Mouse (Mus musculus): ENCODE data around the gene Sass6. TPM values are rescaled to one million over a fixed set of nuclear protein-coding genes. Genes with fewer than 3 reads are reported as not detected.

Gene Sass6
- polyA plus RNA-seq, 1 experiment from 2014 or later: 18.5 TPM

DNA sequence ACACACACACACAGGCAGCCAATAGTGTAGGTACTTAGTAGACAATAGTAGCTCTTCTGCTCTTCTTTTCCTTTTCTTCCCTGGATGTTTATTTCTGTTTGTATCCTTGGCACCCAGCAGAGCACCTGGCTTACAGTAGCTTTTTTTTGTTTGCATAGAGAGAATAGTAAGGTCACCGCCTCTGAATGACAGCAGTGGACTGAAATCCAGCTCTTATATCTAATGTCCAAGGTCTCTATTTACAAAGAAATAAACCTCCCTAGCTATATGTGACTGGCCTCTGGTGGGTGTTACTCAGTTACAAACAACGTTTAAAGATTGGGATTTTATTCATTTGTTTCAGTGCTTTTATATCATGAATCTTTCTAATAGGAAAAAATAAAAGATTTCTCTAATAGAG is 4.9 kb downstream of the Sass6 start:
- Histone ChIP-seq H3K4me3 (replicated peaks) (no peak overlapping the region), H3K27ac (replicated peaks) (no peak overlapping the region), H3K9ac (no peak overlapping the region), H3K9me3 (replicated peaks) (no peaks in the 10 kb centered on the region), H3K4me1 (replicated peaks) (peaks cover 22% of the 10 kb centered on the region), H3K36me3 (replicated peaks) (peaks cover 31% of the 10 kb centered on the region), H3K4me2 (no peak overlapping the region), H3K27me3 (no peaks in the 10 kb centered on the region)
- 75% methylated on average over 2 of the region's 2 CpGs for WGBS (ENCODE audit: insufficient replicate concordance)
- no peak for ATAC-seq (ENCODE audit: insufficient read depth)

DNA sequence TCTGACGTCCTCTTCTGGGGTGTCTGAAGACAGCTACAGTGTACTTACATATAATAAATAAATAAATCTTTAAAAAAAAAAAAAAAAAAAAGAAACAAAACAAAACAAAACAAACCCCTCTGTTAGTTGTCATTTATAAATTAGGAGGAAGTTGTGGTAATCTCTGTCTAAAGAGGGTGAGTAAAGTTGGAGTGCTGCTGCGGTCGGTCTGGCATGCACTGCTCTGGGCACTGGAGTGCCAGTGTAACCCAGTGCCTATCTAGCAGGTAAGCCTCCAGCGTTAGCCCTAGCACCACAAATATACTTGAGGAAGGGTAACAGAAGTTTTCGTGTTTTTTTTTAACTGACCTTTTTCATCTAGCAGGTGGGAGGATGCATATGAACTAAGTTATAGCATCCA is 6.2 kb downstream of the Sass6 start:
- H3K9me3 ChIP-seq (replicated peaks): no peaks in the 10 kb centered on the region
- 63% methylated on average over 5 of the region's 5 CpGs for WGBS (ENCODE audit: insufficient replicate concordance)
- no peak overlapping the region for H3K9ac ChIP-seq
- peaks cover 38% of the 10 kb centered on the region for H3K36me3 ChIP-seq (replicated peaks)
- no peak overlapping the region for H3K4me2 ChIP-seq
- no peak overlapping the region for H3K4me3 ChIP-seq (replicated peaks)
- H3K27ac ChIP-seq (replicated peaks): no peak overlapping the region
- H3K27me3 ChIP-seq: no peaks in the 10 kb centered on the region
- no peak for ATAC-seq (ENCODE audit: insufficient read depth)
- H3K4me1 ChIP-seq (replicated peaks): peaks cover 20% of the 10 kb centered on the region

DNA sequence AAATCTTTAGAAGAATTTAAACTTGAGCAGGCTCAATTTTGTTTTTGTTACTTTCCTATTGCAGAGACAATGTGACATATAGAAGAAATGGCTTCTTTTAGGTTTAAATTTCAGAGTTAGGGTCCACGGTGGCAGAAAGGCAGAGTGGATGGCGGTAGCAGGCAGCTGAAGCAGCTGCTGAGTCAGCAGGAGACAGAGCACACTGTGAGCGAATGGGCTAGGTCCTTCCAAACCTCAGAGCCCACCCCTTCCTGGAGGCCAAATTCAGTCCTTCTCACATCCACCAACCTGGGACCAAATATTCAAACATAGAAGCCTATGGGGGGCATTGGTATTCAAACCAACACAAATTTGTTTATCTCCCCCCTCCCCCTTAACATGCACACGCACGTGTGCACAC is 7.0 kb downstream of the Sass6 start:
- Histone ChIP-seq H3K4me1 (replicated peaks) (peaks cover 13% of the 10 kb centered on the region; the same call in 1 of the 2 replicates), H3K27ac (replicated peaks) (no peak overlapping the region), H3K4me3 (replicated peaks) (no peak overlapping the region), H3K9me3 (replicated peaks) (no peaks in the 10 kb centered on the region), H3K9ac (no peak overlapping the region), H3K36me3 (replicated peaks) (peaks cover 44% of the 10 kb centered on the region), H3K27me3 (no peaks in the 10 kb centered on the region), H3K4me2 (no peak overlapping the region)
- 85% methylated on average over 5 of the region's 5 CpGs for WGBS (ENCODE audit: insufficient replicate concordance)
- ATAC-seq (ENCODE audit: insufficient read depth): no peak

DNA sequence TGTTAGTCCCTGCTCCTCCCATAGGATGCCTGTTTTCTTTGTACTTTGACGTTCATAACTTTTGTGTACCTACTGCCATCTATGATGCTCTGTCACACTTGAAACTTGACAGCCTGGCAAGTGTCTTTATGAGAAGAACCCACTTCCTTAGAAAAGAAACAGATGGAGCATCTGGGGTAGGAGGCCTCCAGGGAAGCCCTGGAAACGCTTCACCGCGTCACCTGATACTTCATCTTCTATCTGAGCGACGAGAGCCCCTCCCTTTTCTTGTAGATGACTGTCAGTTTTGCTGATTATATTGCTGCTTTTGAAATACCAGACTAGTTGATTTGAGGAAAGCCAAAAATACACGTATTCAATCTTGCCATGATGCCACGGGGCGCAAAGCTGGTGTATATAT is 9.8 kb downstream of the Sass6 start:
- ATAC-seq (ENCODE audit: insufficient read depth): no peak
- no peaks in the 10 kb centered on the region for H3K27me3 ChIP-seq
- H3K36me3 ChIP-seq (replicated peaks): peaks cover 65% of the 10 kb centered on the region
- no peak overlapping the region for H3K9ac ChIP-seq
- H3K4me1 ChIP-seq (replicated peaks): no peaks in the 10 kb centered on the region
- H3K4me3 ChIP-seq (replicated peaks): no peak overlapping the region
- no peak overlapping the region for H3K4me2 ChIP-seq
- H3K9me3 ChIP-seq (replicated peaks): no peaks in the 10 kb centered on the region
- WGBS (ENCODE audit: insufficient replicate concordance): 86% methylated on average over 9 of the region's 9 CpGs
- no peak overlapping the region for H3K27ac ChIP-seq (replicated peaks)

DNA sequence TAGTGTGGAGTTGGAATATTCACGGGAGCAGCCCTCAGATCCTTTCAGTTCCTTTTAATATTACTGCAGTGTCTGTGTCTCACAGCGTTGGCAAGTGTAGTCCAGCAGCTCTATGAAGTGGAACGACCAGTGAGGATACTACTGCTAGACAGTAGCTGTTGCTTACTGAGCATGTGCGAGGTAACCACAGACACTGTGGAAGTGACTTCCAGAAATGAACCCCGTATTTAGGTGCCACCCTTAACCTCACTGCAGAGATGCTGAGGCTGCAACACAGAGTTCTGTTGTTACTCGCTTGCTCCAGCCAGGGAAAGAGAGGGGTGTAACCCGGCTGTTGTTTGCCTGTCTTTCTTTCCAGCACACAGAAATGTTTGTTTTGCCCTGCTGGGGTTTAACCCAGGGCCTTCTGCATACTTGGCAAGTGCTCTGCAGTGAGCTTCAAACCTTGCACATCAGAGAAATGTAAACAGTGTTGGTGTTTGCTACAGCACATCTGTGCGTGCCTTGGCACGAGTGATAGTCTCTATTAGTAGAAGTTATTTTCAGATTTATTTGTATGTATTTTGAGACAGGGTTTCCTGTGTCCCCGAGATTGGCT is 19.6 kb downstream of the Sass6 start, which contains the start of gene Trmt13:
Gene Trmt13 (minus strand): TSS at position 293 of the 598 bp plus-strand sequence.
- H3K36me3 ChIP-seq (replicated peaks): peaks cover 74% of the 10 kb centered on the region
- H3K4me1 ChIP-seq (replicated peaks): peaks cover 23% of the 10 kb centered on the region; the same call in 1 of the 2 replicates
- WGBS (ENCODE audit: insufficient replicate concordance): 77% methylated on average over 10 of the region's 10 CpGs
- no peaks in the 10 kb centered on the region for H3K27me3 ChIP-seq
- no peak within 1 kb of the TSS for H3K4me3 ChIP-seq (replicated peaks)
- H3K9ac ChIP-seq: no peak within 1 kb of the TSS
- peak; percentile 66 for ATAC-seq (ENCODE audit: insufficient read depth)
- H3K4me2 ChIP-seq: peak within 1 kb of the TSS; percentile 8; the same call in 1 of the 2 replicates
- no peaks in the 10 kb centered on the region for H3K9me3 ChIP-seq (replicated peaks)
- 0 out of 2 replicates have a peak within 1 kb of the TSS, but pooled peaks have one; percentile 10 for H3K27ac ChIP-seq (replicated peaks)

DNA sequence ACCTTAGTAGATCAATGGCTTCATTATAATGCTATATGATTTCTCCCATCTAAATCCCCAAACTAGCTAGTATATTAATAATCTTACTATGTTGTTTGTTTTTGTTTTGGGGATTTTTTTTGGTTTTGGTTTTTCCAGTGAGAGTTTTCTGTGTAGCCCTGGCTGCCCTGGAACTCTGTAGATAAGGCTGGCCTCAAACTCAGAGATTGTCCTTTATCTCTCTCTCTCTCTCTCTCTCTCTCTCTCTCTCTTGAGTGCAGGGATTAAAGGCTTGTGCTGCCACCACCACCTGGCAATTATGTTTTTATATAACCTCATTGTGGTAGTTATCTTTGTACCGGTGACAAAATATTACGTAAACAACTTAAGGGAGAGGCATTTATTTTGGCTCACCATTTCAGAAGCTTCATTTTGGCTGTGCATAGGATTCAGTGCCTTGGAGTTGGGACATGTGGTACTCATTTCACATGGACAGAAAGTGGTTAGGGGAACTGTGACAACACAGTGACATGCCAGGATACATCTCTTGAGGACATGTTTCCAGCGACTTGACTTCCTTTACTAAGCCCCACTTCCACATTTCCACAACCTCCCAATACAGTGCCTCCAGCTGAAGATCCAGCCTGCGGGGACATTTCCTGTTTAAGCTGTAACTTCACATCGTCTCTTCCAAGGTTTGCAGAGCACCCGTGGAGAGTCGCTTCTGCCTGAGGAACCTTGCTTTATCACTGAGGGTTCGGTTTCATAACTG is 20.7 kb downstream of the Sass6 start:
- Histone ChIP-seq H3K9ac (no peak overlapping the region), H3K27ac (replicated peaks) (0 out of 2 replicates have a peak overlapping the region, but pooled peaks have one; percentile 10), H3K36me3 (replicated peaks) (peaks cover 75% of the 10 kb centered on the region), H3K4me2 (no peak overlapping the region), H3K4me3 (replicated peaks) (no peak overlapping the region), H3K9me3 (replicated peaks) (no peaks in the 10 kb centered on the region), H3K4me1 (replicated peaks) (peaks cover 29% of the 10 kb centered on the region), H3K27me3 (no peaks in the 10 kb centered on the region)
- WGBS (ENCODE audit: insufficient replicate concordance): 63% methylated on average over 8 of the region's 8 CpGs
- no peak for ATAC-seq (ENCODE audit: insufficient read depth)

DNA sequence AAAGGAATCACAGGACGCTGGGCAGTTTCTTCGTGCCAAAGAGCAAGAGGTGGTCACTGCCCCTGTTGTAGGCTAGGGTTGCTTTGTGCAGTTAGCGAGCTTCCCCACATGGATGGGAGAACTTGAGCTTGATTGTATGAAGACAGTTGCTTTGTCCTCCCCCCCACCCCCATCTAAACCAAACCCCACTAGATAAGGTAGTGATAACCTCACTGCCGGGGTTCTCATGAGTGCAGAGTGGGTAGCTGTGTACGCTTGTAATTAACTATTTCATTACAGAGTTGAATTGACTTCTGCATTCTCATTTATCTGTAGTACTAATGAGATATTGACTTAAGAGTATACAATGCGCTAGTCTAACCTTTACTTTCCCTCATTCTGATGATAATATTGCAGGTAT is 24.1 kb downstream of the Sass6 start:
- 50% methylated on average over 6 of the region's 6 CpGs for WGBS (ENCODE audit: insufficient replicate concordance)
- no peaks in the 10 kb centered on the region for H3K9me3 ChIP-seq (replicated peaks)
- peaks cover 34% of the 10 kb centered on the region for H3K4me1 ChIP-seq (replicated peaks)
- H3K27ac ChIP-seq (replicated peaks): no peak overlapping the region
- H3K4me3 ChIP-seq (replicated peaks): no peak overlapping the region
- no peak for ATAC-seq (ENCODE audit: insufficient read depth)
- H3K36me3 ChIP-seq (replicated peaks): peaks cover 81% of the 10 kb centered on the region
- no peaks in the 10 kb centered on the region for H3K27me3 ChIP-seq
- H3K4me2 ChIP-seq: no peak overlapping the region
- H3K9ac ChIP-seq: no peak overlapping the region

DNA sequence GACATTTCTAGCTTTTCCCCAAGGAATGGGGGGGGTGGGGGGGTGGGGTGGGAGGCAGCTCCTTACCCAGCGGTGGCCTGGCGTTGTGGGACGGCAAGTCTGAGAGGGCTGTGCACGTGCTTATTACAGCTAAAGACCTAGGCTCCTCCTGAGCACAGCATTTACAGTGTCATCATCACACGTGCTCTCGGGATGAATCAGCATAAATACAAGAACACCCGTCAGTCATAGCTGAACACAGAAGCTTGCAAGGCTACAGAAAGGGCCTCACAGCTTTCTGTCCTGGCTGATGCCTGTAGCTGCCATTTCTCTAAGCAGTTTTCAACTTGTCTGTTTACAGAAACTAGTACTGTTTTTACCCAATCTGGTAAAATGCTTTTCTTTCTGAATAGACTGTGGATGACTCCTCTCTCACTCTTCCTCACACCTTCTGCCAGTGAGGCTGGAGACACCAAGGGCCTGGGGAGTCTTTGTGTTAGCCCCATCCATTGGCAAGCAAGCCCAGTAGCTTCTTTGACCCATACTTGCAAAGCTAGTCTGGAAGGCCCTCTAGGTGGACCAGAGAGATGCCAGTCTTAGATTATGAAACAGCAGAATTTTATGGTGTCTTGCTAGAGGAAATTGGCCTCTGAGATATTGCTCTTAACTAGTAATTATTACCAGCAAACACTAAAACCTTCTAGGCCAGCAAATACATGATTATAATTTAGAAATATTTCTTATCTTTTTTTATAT is 26.0 kb downstream of the Sass6 start:
- Histone ChIP-seq H3K9me3 (replicated peaks) (no peaks in the 10 kb centered on the region), H3K4me2 (no peak overlapping the region), H3K27ac (replicated peaks) (peak overlapping the region; percentile 12; the same call in 1 of the 2 replicates), H3K4me1 (replicated peaks) (peaks cover 18% of the 10 kb centered on the region), H3K4me3 (replicated peaks) (no peak overlapping the region), H3K27me3 (no peaks in the 10 kb centered on the region), H3K36me3 (replicated peaks) (peaks cover 64% of the 10 kb centered on the region), H3K9ac (no peak overlapping the region)
- WGBS (ENCODE audit: insufficient replicate concordance): 43% methylated on average over 7 of the region's 7 CpGs
- ATAC-seq (ENCODE audit: insufficient read depth): peak; percentile 94

DNA sequence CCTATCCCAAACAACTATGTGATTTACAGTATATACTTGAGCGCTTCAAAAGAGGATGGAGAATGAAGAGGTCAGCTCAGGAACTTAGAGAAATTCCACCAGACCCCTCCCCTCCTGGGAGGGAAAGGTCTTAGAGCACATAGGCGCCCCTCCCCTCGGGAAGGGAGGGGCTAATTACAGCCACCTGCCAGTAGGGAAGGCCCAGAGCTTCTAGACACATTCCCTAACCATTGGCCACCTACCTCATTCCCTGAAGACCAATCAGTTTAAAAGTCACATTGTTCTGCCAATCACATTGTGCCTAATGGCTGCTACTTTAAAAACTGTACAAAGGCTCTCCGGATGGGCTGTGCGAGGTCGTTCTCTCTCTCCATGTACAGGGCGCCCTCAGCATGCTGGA is 27.9 kb downstream of the Sass6 start:
- Histone ChIP-seq H3K4me2 (no peak overlapping the region), H3K4me1 (replicated peaks) (peaks cover 18% of the 10 kb centered on the region), H3K9me3 (replicated peaks) (no peaks in the 10 kb centered on the region), H3K27ac (replicated peaks) (no peak overlapping the region), H3K9ac (no peak overlapping the region), H3K36me3 (replicated peaks) (peaks cover 67% of the 10 kb centered on the region), H3K27me3 (no peaks in the 10 kb centered on the region), H3K4me3 (replicated peaks) (no peak overlapping the region)
- 91% methylated on average over 7 of the region's 7 CpGs for WGBS (ENCODE audit: insufficient replicate concordance)
- no peak for ATAC-seq (ENCODE audit: insufficient read depth)

DNA sequence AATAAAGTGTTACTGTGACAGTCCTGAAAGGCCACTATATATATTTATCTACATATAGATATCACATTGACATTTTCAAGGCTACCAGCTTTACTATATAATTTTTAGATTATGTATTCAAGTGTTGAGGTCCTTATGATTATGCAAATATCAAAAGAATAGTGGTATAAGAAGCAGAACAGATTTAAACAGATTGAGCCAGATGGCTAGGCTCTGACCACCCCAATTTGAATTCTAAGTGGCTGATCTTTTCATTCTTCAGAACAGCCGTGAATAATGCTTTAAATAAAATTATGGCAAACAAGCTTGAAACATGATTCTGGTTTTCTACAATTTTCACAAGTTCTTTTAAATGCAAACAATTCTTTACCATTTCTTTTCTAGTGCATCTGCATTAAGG is 36.7 kb downstream of the Sass6 start:
- Histone ChIP-seq H3K9ac (no peak overlapping the region), H3K9me3 (replicated peaks) (no peaks in the 10 kb centered on the region), H3K4me1 (replicated peaks) (no peaks in the 10 kb centered on the region), H3K36me3 (replicated peaks) (peaks cover 87% of the 10 kb centered on the region), H3K4me3 (replicated peaks) (no peak overlapping the region), H3K4me2 (no peak overlapping the region), H3K27ac (replicated peaks) (no peak overlapping the region), H3K27me3 (no peaks in the 10 kb centered on the region)
- no peak for ATAC-seq (ENCODE audit: insufficient read depth)
- WGBS (ENCODE audit: insufficient replicate concordance): 78% methylated on average over 1 of the region's 1 CpGs

DNA sequence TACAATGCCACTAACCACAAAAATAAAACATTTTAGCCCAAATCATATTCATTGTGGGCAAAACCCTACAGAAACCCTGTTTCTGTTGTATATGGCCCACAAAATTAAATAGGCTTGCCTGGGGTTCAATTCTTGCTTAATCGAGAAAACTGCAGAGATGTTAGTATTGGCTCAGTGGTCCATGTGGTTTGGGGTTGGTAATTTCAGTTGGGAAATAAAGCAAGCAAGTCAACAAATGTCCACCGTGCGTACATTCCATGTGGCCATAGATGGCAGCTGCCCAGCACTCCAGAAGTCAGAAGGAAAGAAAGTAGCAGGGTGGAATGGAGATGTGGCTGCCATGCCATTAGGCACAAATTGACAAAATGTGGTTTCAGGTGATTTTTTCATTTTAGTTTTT is 38.2 kb downstream of the Sass6 start:
- 80% methylated on average over 3 of the region's 3 CpGs for WGBS (ENCODE audit: insufficient replicate concordance)
- ATAC-seq (ENCODE audit: insufficient read depth): no peak
- peaks cover 87% of the 10 kb centered on the region for H3K36me3 ChIP-seq (replicated peaks)

More for the DNA sequence above, 38.2 kb downstream of the Sass6 start:
- Histone ChIP-seq H3K9me3 (replicated peaks) (no peaks in the 10 kb centered on the region), H3K4me2 (no peak overlapping the region), H3K27me3 (no peaks in the 10 kb centered on the region), H3K4me1 (replicated peaks) (no peaks in the 10 kb centered on the region), H3K9ac (no peak overlapping the region), H3K27ac (replicated peaks) (no peak overlapping the region), H3K4me3 (replicated peaks) (no peak overlapping the region)

All from liver, embryonic 15.5 days (tissue).